Mouse (Mus musculus): ENCODE measurements at regions not wholly inside any gene's neighbourhood (a gene's known extent, or its start where the extent isn't known, plus 50 kb on each side); places are given as distances from the start of the nearest gene placed in this dataset.
"Not testable (repeated sequence)": the region's sequence is repeated elsewhere in the genome, so short reads cannot be mapped to it uniquely, and the experiment has no call there.

- Histone ChIP-seq H3K27me3 (no peaks in the 10 kb centered on the region), H3K4me2 (no peak overlapping the region), H3K27ac (no peak overlapping the region), H3K9me3 (no peaks in the 10 kb centered on the region), H3K36me3 (no peaks in the 10 kb centered on the region), H3K9ac (no peak overlapping the region), H3K4me3 (no peak overlapping the region), H3K4me1 (replicated peaks) (no peaks in the 10 kb centered on the region)
- 85% methylated on average over 9 of the region's 9 CpGs for WGBS
- ATAC-seq (ENCODE audit: low FRiP score): no peak
Measured at GRCm38 (mm10) chr3:22005456-22005855, 71.0 kb upstream of the Tbl1xr1 start.

- Histone ChIP-seq H3K9me3 (no peaks in the 10 kb centered on the region), H3K9ac (no peak overlapping the region), H3K4me2 (no peak overlapping the region), H3K27ac (no peak overlapping the region), H3K4me1 (replicated peaks) (no peaks in the 10 kb centered on the region), H3K4me3 (no peak overlapping the region), H3K27me3 (no peaks in the 10 kb centered on the region), H3K36me3 (no peaks in the 10 kb centered on the region)
- no peak for ATAC-seq (ENCODE audit: low FRiP score)
- WGBS: 85% methylated on average over 1 of the region's 1 CpGs
Measured at GRCm38 (mm10) chr3:22006113-22006512, 70.3 kb upstream of the Tbl1xr1 start.

- 96% methylated on average over 2 of the region's 2 CpGs for WGBS
- H3K27me3 ChIP-seq: no peaks in the 10 kb centered on the region
- no peak overlapping the region for H3K9ac ChIP-seq
- no peak overlapping the region for H3K4me2 ChIP-seq
- ATAC-seq (ENCODE audit: low FRiP score): no peak
- no peak overlapping the region for H3K4me3 ChIP-seq
- H3K4me1 ChIP-seq (replicated peaks): no peaks in the 10 kb centered on the region
- H3K9me3 ChIP-seq: no peaks in the 10 kb centered on the region
- H3K36me3 ChIP-seq: no peaks in the 10 kb centered on the region
- H3K27ac ChIP-seq: no peak overlapping the region
Measured at GRCm38 (mm10) chr3:22006651-22007050, 69.8 kb upstream of the Tbl1xr1 start.

GRCm38 (mm10) chr3:22007736-22008135 lies 68.7 kb upstream of the Tbl1xr1 start:
- Histone ChIP-seq H3K27ac (no peak overlapping the region), H3K4me3 (no peak overlapping the region), H3K27me3 (no peaks in the 10 kb centered on the region), H3K4me1 (replicated peaks) (no peaks in the 10 kb centered on the region), H3K9ac (no peak overlapping the region), H3K36me3 (no peaks in the 10 kb centered on the region), H3K4me2 (no peak overlapping the region), H3K9me3 (no peaks in the 10 kb centered on the region)
- no peak for ATAC-seq (ENCODE audit: low FRiP score)
- WGBS: 89% methylated on average over 5 of the region's 5 CpGs

- no peak overlapping the region for H3K4me3 ChIP-seq
- no peaks in the 10 kb centered on the region for H3K9me3 ChIP-seq
- no peak for ATAC-seq (ENCODE audit: low FRiP score)
- no peak overlapping the region for H3K4me2 ChIP-seq
- H3K36me3 ChIP-seq: no peaks in the 10 kb centered on the region
- H3K27ac ChIP-seq: no peak overlapping the region
- WGBS: 89% methylated on average over 5 of the region's 5 CpGs
- no peak overlapping the region for H3K9ac ChIP-seq
- no peaks in the 10 kb centered on the region for H3K27me3 ChIP-seq
- H3K4me1 ChIP-seq (replicated peaks): no peaks in the 10 kb centered on the region
Measured at GRCm38 (mm10) chr3:22008432-22008831, 68.0 kb upstream of the Tbl1xr1 start.

GRCm38 (mm10) chr3:22009898-22010699 lies 66.4 kb upstream of the Tbl1xr1 start:
- Histone ChIP-seq H3K27ac (no peak overlapping the region), H3K4me1 (replicated peaks) (no peaks in the 10 kb centered on the region), H3K4me3 (no peak overlapping the region), H3K36me3 (no peaks in the 10 kb centered on the region), H3K9me3 (no peaks in the 10 kb centered on the region), H3K4me2 (no peak overlapping the region), H3K27me3 (no peaks in the 10 kb centered on the region), H3K9ac (no peak overlapping the region)
- 72% methylated on average over 2 of the region's 2 CpGs for WGBS
- ATAC-seq (ENCODE audit: low FRiP score): no peak

- not testable (repeated sequence) for H3K27me3 ChIP-seq; H3K9ac ChIP-seq; H3K36me3 ChIP-seq; H3K4me1 ChIP-seq (replicated peaks); H3K4me2 ChIP-seq; H3K27ac ChIP-seq; ATAC-seq (ENCODE audit: low FRiP score); H3K4me3 ChIP-seq; H3K9me3 ChIP-seq
Measured at GRCm38 (mm10) chr3:22010700-22010991, 65.8 kb upstream of the Tbl1xr1 start.

GRCm38 (mm10) chr3:22021360-22021935 lies 55.0 kb upstream of the Tbl1xr1 start:
- no peak for ATAC-seq (ENCODE audit: low FRiP score)
- H3K27ac ChIP-seq: no peak overlapping the region
- H3K36me3 ChIP-seq: no peaks in the 10 kb centered on the region
- no peaks in the 10 kb centered on the region for H3K9me3 ChIP-seq
- no peak overlapping the region for H3K4me3 ChIP-seq
- no peak overlapping the region for H3K4me2 ChIP-seq
- WGBS: 84% methylated on average over 3 of the region's 3 CpGs
- H3K4me1 ChIP-seq (replicated peaks): peaks cover 7% of the 10 kb centered on the region; the same call in 1 of the 2 replicates
- H3K9ac ChIP-seq: no peak overlapping the region
- no peaks in the 10 kb centered on the region for H3K27me3 ChIP-seq

GRCm38 (mm10) chr3:22022418-22022817 lies 54.0 kb upstream of the Tbl1xr1 start:
- Histone ChIP-seq H3K9ac (no peak overlapping the region), H3K27me3 (no peaks in the 10 kb centered on the region), H3K36me3 (no peaks in the 10 kb centered on the region), H3K4me1 (replicated peaks) (peaks cover 7% of the 10 kb centered on the region; the same call in 1 of the 2 replicates), H3K4me2 (no peak overlapping the region), H3K27ac (no peak overlapping the region), H3K4me3 (no peak overlapping the region), H3K9me3 (no peaks in the 10 kb centered on the region)
- no peak for ATAC-seq (ENCODE audit: low FRiP score)
- WGBS: 71% methylated on average over 2 of the region's 2 CpGs

- H3K4me2 ChIP-seq: no peak overlapping the region
- no peak overlapping the region for H3K9ac ChIP-seq
- no peaks in the 10 kb centered on the region for H3K27me3 ChIP-seq
- no peaks in the 10 kb centered on the region for H3K36me3 ChIP-seq
- ATAC-seq (ENCODE audit: low FRiP score): no peak
- H3K4me1 ChIP-seq (replicated peaks): peaks cover 7% of the 10 kb centered on the region; the same call in 1 of the 2 replicates
- WGBS: 73% methylated on average over 6 of the region's 6 CpGs
- no peaks in the 10 kb centered on the region for H3K9me3 ChIP-seq
- H3K27ac ChIP-seq: no peak overlapping the region
- H3K4me3 ChIP-seq: no peak overlapping the region
Measured at GRCm38 (mm10) chr3:22023049-22023448, 53.4 kb upstream of the Tbl1xr1 start.

- Histone ChIP-seq H3K27me3 (no peaks in the 10 kb centered on the region), H3K4me2 (no peak overlapping the region), H3K4me3 (no peak overlapping the region), H3K9me3 (no peaks in the 10 kb centered on the region), H3K9ac (no peak overlapping the region), H3K36me3 (no peaks in the 10 kb centered on the region), H3K27ac (no peak overlapping the region), H3K4me1 (replicated peaks) (peaks cover 7% of the 10 kb centered on the region; the same call in 1 of the 2 replicates)
- 71% methylated on average over 5 of the region's 5 CpGs for WGBS
- no peak for ATAC-seq (ENCODE audit: low FRiP score)
Measured at GRCm38 (mm10) chr3:22023551-22023950, 52.9 kb upstream of the Tbl1xr1 start.

- Histone ChIP-seq H3K27ac (no peak overlapping the region), H3K4me3 (no peak overlapping the region), H3K36me3 (no peaks in the 10 kb centered on the region), H3K9ac (no peak overlapping the region), H3K4me1 (replicated peaks) (peaks cover 7% of the 10 kb centered on the region; the same call in 1 of the 2 replicates), H3K4me2 (no peak overlapping the region), H3K9me3 (no peaks in the 10 kb centered on the region), H3K27me3 (no peaks in the 10 kb centered on the region)
- 5% methylated on average over 6 of the region's 6 CpGs for WGBS
- no peak for ATAC-seq (ENCODE audit: low FRiP score)
Measured at GRCm38 (mm10) chr3:22024200-22024599, 52.3 kb upstream of the Tbl1xr1 start.

- 22% methylated on average over 6 of the region's 6 CpGs for WGBS
Measured at GRCm38 (mm10) chr3:22025119-22025518, 51.3 kb upstream of the Tbl1xr1 start.

More at GRCm38 (mm10) chr3:22025119-22025518, 51.3 kb upstream of the Tbl1xr1 start:
- Histone ChIP-seq H3K9me3 (no peaks in the 10 kb centered on the region), H3K4me2 (no peak overlapping the region), H3K27me3 (no peaks in the 10 kb centered on the region), H3K4me1 (replicated peaks) (peaks cover 7% of the 10 kb centered on the region; the same call in 1 of the 2 replicates), H3K4me3 (no peak overlapping the region), H3K36me3 (no peaks in the 10 kb centered on the region), H3K27ac (no peak overlapping the region), H3K9ac (no peak overlapping the region)
- no peak for ATAC-seq (ENCODE audit: low FRiP score)
